8 mouse cellular contexts compared by ENCODE assay signal in the genomic region with DNA sequence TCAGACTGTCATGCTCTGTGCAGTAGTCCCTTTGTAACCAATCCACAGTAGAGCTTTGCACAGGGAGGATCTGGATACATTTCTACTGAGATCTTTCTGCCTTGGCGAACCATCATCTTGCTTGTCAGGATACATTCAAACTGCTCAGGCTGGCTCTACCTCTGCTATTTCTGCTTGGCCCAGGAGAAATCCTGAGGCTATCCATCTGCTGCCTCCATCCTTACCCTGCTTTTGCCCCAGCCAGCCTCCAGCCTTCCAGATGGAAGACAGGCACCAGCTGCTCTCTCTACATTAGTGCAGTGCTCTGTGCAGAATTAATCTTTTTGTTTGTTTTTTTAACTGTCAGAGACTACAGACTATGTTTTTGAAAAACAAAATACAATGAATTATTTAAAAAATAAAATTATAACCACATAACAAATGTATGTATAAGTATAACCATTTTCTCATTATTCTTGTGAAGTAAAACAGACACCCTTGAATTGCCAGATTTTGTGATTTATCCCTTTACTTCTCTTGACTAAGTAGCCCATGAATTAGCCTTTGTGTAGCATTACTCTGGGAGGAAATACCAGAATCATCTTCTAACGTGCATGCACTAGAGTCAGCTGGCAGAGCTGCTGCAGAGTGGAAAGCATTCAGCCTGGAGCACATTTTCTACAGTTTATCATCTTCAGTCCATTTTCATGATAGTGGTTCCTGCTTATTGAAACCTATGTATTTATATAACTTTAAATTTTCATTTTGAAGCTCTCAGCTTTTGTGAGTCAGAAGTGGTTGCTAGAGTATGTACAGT.
DNase-seq lines count a peak whose midpoint lies in the region; ATAC-seq and TF ChIP-seq lines count a peak whose summit lies in the region.

No protein-coding gene starts in this region.

- no peak for TF ChIP-seq POLR2A in thymus, adult 2 months (IDR thresholded peaks at IDR 0.05; ENCODE audit: control insufficient read depth, extremely low read depth, insufficient read depth, low read length, poor library complexity)

- H3K9ac ChIP-seq in forebrain, embryonic 11.5 days (ENCODE audit: low read length) = no peak overlapping the region
- H3K9ac ChIP-seq in intestine, embryonic 15.5 days = no peak overlapping the region
- H3K9ac ChIP-seq in midbrain, embryonic 16.5 days (ENCODE audit: low read depth, low read length) = no peak overlapping the region

- no peaks in the 10 kb centered on the region for H3K9me3 ChIP-seq in forebrain, embryonic 11.5 days (ENCODE audit: control insufficient read depth, low read length)
- H3K9me3 ChIP-seq in forebrain, embryonic 10.5 days = no peaks in the 10 kb centered on the region
- H3K9me3 ChIP-seq in intestine, embryonic 15.5 days = no peaks in the 10 kb centered on the region
- no peaks in the 10 kb centered on the region for H3K9me3 ChIP-seq in midbrain, embryonic 16.5 days (replicated peaks; ENCODE audit: control insufficient read depth, low read length, poor library complexity, severe bottlenecking)

- no peak overlapping the region for H3K4me2 ChIP-seq in forebrain, embryonic 11.5 days (ENCODE audit: low read depth, low read length, severe bottlenecking)
- no peak overlapping the region for H3K4me2 ChIP-seq in intestine, embryonic 15.5 days (replicated peaks)
- H3K4me2 ChIP-seq in midbrain, embryonic 16.5 days (ENCODE audit: low read length) = no peak overlapping the region

- no peak overlapping the region for H3K4me3 ChIP-seq in forebrain, embryonic 11.5 days (ENCODE audit: low read depth, low read length)
- H3K4me3 ChIP-seq in forebrain, embryonic 10.5 days = no peak overlapping the region
- H3K4me3 ChIP-seq in intestine, embryonic 15.5 days (replicated peaks) = no peak overlapping the region
- no peak overlapping the region for H3K4me3 ChIP-seq in midbrain, embryonic 16.5 days (ENCODE audit: low read depth, low read length)
- no peak overlapping the region for H3K4me3 ChIP-seq in thymus, adult 2 months (ENCODE audit: control insufficient read depth, insufficient read depth, low read length)

- no peaks in the 10 kb centered on the region for H3K4me1 ChIP-seq in forebrain, embryonic 11.5 days (replicated peaks; ENCODE audit: control insufficient read depth, insufficient read depth, low read length)
- H3K4me1 ChIP-seq in forebrain, embryonic 10.5 days = no peaks in the 10 kb centered on the region
- H3K4me1 ChIP-seq in intestine, embryonic 15.5 days (replicated peaks) = no peaks in the 10 kb centered on the region
- no peaks in the 10 kb centered on the region for H3K4me1 ChIP-seq in midbrain, embryonic 16.5 days (ENCODE audit: control insufficient read depth, insufficient read depth, low read length)
- no peaks in the 10 kb centered on the region for H3K4me1 ChIP-seq in thymus, adult 2 months (replicated peaks; ENCODE audit: control insufficient read depth, insufficient read depth, low read length)

- H3K27ac ChIP-seq in forebrain, embryonic 11.5 days (ENCODE audit: low read depth, low read length) = no peak overlapping the region
- H3K27ac ChIP-seq in forebrain, embryonic 10.5 days = no peak overlapping the region
- peak overlapping the region; percentile 66; the same call in 1 of the 2 replicates for H3K27ac ChIP-seq in intestine, embryonic 15.5 days
- H3K27ac ChIP-seq in midbrain, embryonic 16.5 days (ENCODE audit: low read length) = no peak overlapping the region
- no peak overlapping the region for H3K27ac ChIP-seq in thymus, adult 2 months (ENCODE audit: control insufficient read depth, insufficient read depth, low read length)

- no peak for TF ChIP-seq CTCF in thymus, adult 2 months (IDR thresholded peaks at IDR 0.05; ENCODE audit: borderline replicate concordance, control insufficient read depth, extremely low read depth, insufficient read depth, low read length, poor library complexity)

- H3K27me3 ChIP-seq in forebrain, embryonic 11.5 days (ENCODE audit: control insufficient read depth, insufficient read depth, low read length) = no peaks in the 10 kb centered on the region
- H3K27me3 ChIP-seq in forebrain, embryonic 10.5 days (ENCODE audit: poor library complexity, severe bottlenecking) = no peaks in the 10 kb centered on the region
- H3K27me3 ChIP-seq in intestine, embryonic 15.5 days (replicated peaks) = no peaks in the 10 kb centered on the region
- H3K27me3 ChIP-seq in midbrain, embryonic 16.5 days (ENCODE audit: control insufficient read depth, insufficient read depth, low read depth, low read length) = no peaks in the 10 kb centered on the region
- no peaks in the 10 kb centered on the region for H3K27me3 ChIP-seq in thymus, adult 2 months (ENCODE audit: control insufficient read depth, insufficient read depth, low read length)

- 0 out of 2 replicates have a peak, but pooled peaks have one; percentile 44 for ATAC-seq in forebrain, embryonic 11.5 days (replicated peaks; ENCODE audit: low FRiP score)
- peak; percentile 88 for ATAC-seq in intestine, embryonic 15.5 days
- 0 out of 2 replicates have a peak, but pooled peaks have one; percentile 51 for ATAC-seq in midbrain, embryonic 16.5 days

- no peak for DNase-seq in forebrain, embryonic 11.5 days (ENCODE audit: low spot score)
- no peak for DNase-seq in forebrain, embryonic 10.5 days (ENCODE audit: extremely low spot score, low spot score)
- peak; percentile 95 for DNase-seq in cerebellum, adult 9-10 months
- DNase-seq in testis, postnatal 10 days (ENCODE audit: low spot score) = no peak
- DNase-seq in ovary, postnatal 36 days (ENCODE audit: low spot score) = no peak
- no peak for DNase-seq in thymus, adult 2 months

- WGBS in forebrain, embryonic 11.5 days = 61% methylated on average over 2 of the region's 2 CpGs
- 79% methylated on average over 2 of the region's 2 CpGs for WGBS in forebrain, embryonic 10.5 days
- 28% methylated on average over 2 of the region's 2 CpGs for WGBS in intestine, embryonic 15.5 days
- WGBS in midbrain, embryonic 16.5 days = 55% methylated on average over 2 of the region's 2 CpGs
- 70% methylated on average over 2 of the region's 2 CpGs for WGBS in thymus, adult 2 months

- H3K36me3 ChIP-seq in forebrain, embryonic 11.5 days (ENCODE audit: control insufficient read depth, insufficient read depth, low read length) = no peaks in the 10 kb centered on the region
- no peaks in the 10 kb centered on the region for H3K36me3 ChIP-seq in forebrain, embryonic 10.5 days (replicated peaks)
- no peaks in the 10 kb centered on the region for H3K36me3 ChIP-seq in intestine, embryonic 15.5 days
- H3K36me3 ChIP-seq in midbrain, embryonic 16.5 days (ENCODE audit: control insufficient read depth, insufficient read depth, low read length) = no peaks in the 10 kb centered on the region
- H3K36me3 ChIP-seq in thymus, adult 2 months (ENCODE audit: control insufficient read depth, insufficient read depth, low read length) = no peaks in the 10 kb centered on the region
